Mouse (Mus musculus) brain, embryonic 14.5 days (tissue): ENCODE measurements around the gene Plekhh3.

ENCODE experiments used
- CTCF ChIP-seq: fragments of 200-500 bp; IDR thresholded peaks from 2 replicates; pipeline ENCODE4 v1.5.1; 2012; ENCODE audit warnings: inconsistent platforms, mild to moderate bottlenecking, moderate library complexity, borderline replicate concordance; ENCODE audit not compliant: insufficient read depth, insufficient read length; ENCODE audit errors: extremely low read depth
- POLR2A ChIP-seq: fragments of 200-500 bp; IDR thresholded peaks from 2 replicates; pipeline ENCODE4 v1.6.1; 2012; ENCODE audit warnings: mild to moderate bottlenecking, inconsistent platforms, borderline replicate concordance; ENCODE audit not compliant: poor library complexity, insufficient read depth, insufficient read length, severe bottlenecking; ENCODE audit errors: extremely low read depth

- no peak for TF ChIP-seq CTCF
- no peak for TF ChIP-seq POLR2A
Measured at GRCm38 (mm10) chr11:101190913-101191907, 20.1 kb upstream of the Plekhh3 start.
